Mouse (Mus musculus) heart, embryonic 12.5 days (tissue): ENCODE results near the gene Olfr1475. TPM values are rescaled to one million over a fixed set of nuclear protein-coding genes. Genes with fewer than 3 reads are reported as not detected.
"Not testable (repeated sequence)": the region's sequence is repeated elsewhere in the genome, so short reads cannot be mapped to it uniquely, and the experiment has no call there.

Experiments used
- ATAC-seq: fragments of 200-750 bp; cut with Nextera tagmentation; 2 replicates; pipeline ENCODE4 v1.8.0; 2017; ENCODE audit warnings: moderate TSS enrichment, moderate library complexity; ENCODE audit not compliant: insufficient number of reproducible peaks, low FRiP score
- H3K27ac ChIP-seq: fragments of 300-500 bp; sonication (generic); 2 replicates; pipeline ENCODE4 v1.5.1; 2016; ENCODE audit warnings: mild to moderate bottlenecking, moderate library complexity; ENCODE audit not compliant: poor library complexity, severe bottlenecking
- H3K27me3 ChIP-seq: fragments of 300-500 bp; sonication (generic); replicated peaks from 2 replicates; pipeline ENCODE4 v1.6.1; 2016; ENCODE audit warnings: mild to moderate bottlenecking, moderate library complexity
- H3K36me3 ChIP-seq: fragments of 300-500 bp; sonication (generic); 2 replicates; pipeline ENCODE4 v1.6.1; 2016; ENCODE audit warnings: mild to moderate bottlenecking, moderate library complexity
- H3K4me1 ChIP-seq: fragments of 300-500 bp; sonication (generic); replicated peaks from 2 replicates; pipeline ENCODE4 v1.6.1; 2016; ENCODE audit warnings: mild to moderate bottlenecking
- H3K4me2 ChIP-seq: fragments of 300-500 bp; sonication (generic); 2 replicates; pipeline ENCODE4 v1.6.1; 2016; ENCODE audit warnings: mild to moderate bottlenecking, moderate library complexity
- H3K4me3 ChIP-seq: fragments of 300-500 bp; sonication (generic); 2 replicates; pipeline ENCODE4 v1.5.1; 2016; ENCODE audit warnings: mild to moderate bottlenecking
- H3K9ac ChIP-seq: fragments of 300-500 bp; sonication (generic); 2 replicates; pipeline ENCODE4 v1.6.1; 2016; ENCODE audit warnings: mild to moderate bottlenecking, moderate library complexity
- H3K9me3 ChIP-seq: fragments of 300-500 bp; sonication (generic); replicated peaks from 2 replicates; pipeline ENCODE4 v1.6.1; 2016; ENCODE audit warnings: mild to moderate bottlenecking, moderate library complexity
- whole genome bisulfite sequencing: fragments of 180-500 bp; shearing (Covaris S2); methylation state at CpG from one replicate; pipeline ENCODE4 v1.1.7; 2016; 5-methylcytosine and 5-hydroxymethylcytosine counted together
- polyA plus RNA-seq: library from polyadenylated mRNA; unstranded; fragments of >200 nt; fragmentation: Nextera tagmentation; extraction: Ambion mirVana; gene quantifications from 2 replicates; pipeline ENCODE4 v1.2.1, GENCODE M21; 2016

Gene Olfr1475
- not detected in 2 replicates for polyA plus RNA-seq

DNA sequence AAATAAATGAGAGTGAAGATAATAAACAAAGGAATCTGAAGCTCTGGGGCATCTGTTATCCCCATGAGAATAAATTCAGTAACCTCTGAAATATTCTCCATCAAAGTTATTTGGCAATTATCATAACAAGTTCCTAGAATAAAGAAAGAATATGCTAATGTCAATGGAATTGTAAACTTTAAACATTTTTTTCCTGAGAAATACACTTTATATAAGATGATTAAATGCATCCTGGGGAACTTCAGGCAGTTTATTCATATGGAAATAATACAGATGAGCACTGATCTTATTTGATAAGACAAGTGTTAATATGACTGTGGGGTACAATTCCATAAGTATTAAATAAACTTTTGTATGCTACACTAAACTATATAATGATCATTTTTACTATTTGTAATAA is at the start of gene Olfr1475:
Olfr1475 (minus strand) TSS at position 101 of the 400 bp plus-strand sequence.
- no peak within 1 kb of the TSS for H3K4me3 ChIP-seq
- H3K36me3 ChIP-seq: no peaks in the 10 kb centered on the region
- no peaks in the 10 kb centered on the region for H3K27me3 ChIP-seq
- ATAC-seq: no peak
- H3K4me2 ChIP-seq: no peak within 1 kb of the TSS
- H3K27ac ChIP-seq: no peak within 1 kb of the TSS
- no peaks in the 10 kb centered on the region for H3K4me1 ChIP-seq
- H3K9me3 ChIP-seq: no peaks in the 10 kb centered on the region
- H3K9ac ChIP-seq: no peak within 1 kb of the TSS

GRCm38 (mm10) chr19:13527613-13528012 is 47.6 kb upstream of the Olfr1475 start, which contains the start of gene Olfr1480:
TSS of gene Olfr1480 (plus strand) at chr19:13527913.
- no peaks in the 10 kb centered on the region for H3K36me3 ChIP-seq
- H3K9me3 ChIP-seq: peaks cover 14% of the 10 kb centered on the region
- no peaks in the 10 kb centered on the region for H3K27me3 ChIP-seq
- ATAC-seq: no peak
- H3K4me3 ChIP-seq: no peak within 1 kb of the TSS
- 66% methylated on average over 2 of the region's 2 CpGs for WGBS
- no peak within 1 kb of the TSS for H3K9ac ChIP-seq
- H3K4me2 ChIP-seq: no peak within 1 kb of the TSS
- no peak within 1 kb of the TSS for H3K27ac ChIP-seq
- no peaks in the 10 kb centered on the region for H3K4me1 ChIP-seq

DNA sequence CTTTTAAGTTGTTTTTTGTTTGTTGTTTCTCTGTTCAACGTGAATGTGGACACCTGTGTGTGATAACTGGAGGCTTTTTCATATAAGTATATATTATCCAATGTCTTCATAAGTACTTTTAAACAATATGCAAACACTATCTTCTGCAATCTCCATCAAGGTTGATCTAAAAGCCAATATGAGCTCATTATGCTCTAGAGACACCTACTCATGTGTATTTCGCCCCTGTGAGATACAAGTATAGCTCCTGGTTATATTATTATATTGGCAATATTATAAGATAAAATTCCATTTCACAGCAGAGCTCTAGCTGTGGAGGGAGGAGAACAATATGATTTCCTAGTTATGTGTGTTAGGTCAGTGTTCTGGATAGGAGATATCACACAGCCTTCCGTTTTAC is 20.2 kb upstream of the Olfr1475 start, which contains the start of gene Olfr1477:
Olfr1477 (plus strand) TSS at position 301 of the 400 bp plus-strand sequence.
- Histone ChIP-seq H3K9me3 (peaks cover 16% of the 10 kb centered on the region), H3K9ac (no peak within 1 kb of the TSS), H3K4me1 (no peaks in the 10 kb centered on the region), H3K4me3 (no peak within 1 kb of the TSS), H3K27ac (no peak within 1 kb of the TSS), H3K27me3 (no peaks in the 10 kb centered on the region), H3K4me2 (no peak within 1 kb of the TSS), H3K36me3 (no peaks in the 10 kb centered on the region)
- ATAC-seq: no peak
- WGBS: 68% methylated on average over 3 of the region's 3 CpGs

GRCm38 (mm10) chr19:13469265-13469664 is 10.7 kb downstream of the Olfr1475 start, which contains the start of gene Olfr1474:
TSS of gene Olfr1474 (plus strand) at chr19:13469565.
- H3K27me3 ChIP-seq, H3K36me3 ChIP-seq, H3K4me1 ChIP-seq, H3K9ac ChIP-seq, ATAC-seq, H3K4me2 ChIP-seq, H3K27ac ChIP-seq, H3K4me3 ChIP-seq, H3K9me3 ChIP-seq: not testable (repeated sequence)
- 67% methylated on average over 4 of the region's 4 CpGs for WGBS

GRCm38 (mm10) chr19:13455986-13456385 is 24.0 kb downstream of the Olfr1475 start, which contains the start of gene Olfr1472:
TSS of gene Olfr1472 (minus strand) at chr19:13456086.
- H3K4me3 ChIP-seq: no peak within 1 kb of the TSS
- WGBS: 65% methylated on average over 1 of the region's 1 CpGs
- no peak within 1 kb of the TSS for H3K4me2 ChIP-seq
- H3K27ac ChIP-seq: no peak within 1 kb of the TSS
- H3K9ac ChIP-seq: no peak within 1 kb of the TSS
- no peaks in the 10 kb centered on the region for H3K27me3 ChIP-seq
- ATAC-seq: no peak
- H3K36me3 ChIP-seq: no peaks in the 10 kb centered on the region
- H3K9me3 ChIP-seq: peaks cover 22% of the 10 kb centered on the region; the same call in 1 of the 2 replicates
- H3K4me1 ChIP-seq: no peaks in the 10 kb centered on the region

DNA sequence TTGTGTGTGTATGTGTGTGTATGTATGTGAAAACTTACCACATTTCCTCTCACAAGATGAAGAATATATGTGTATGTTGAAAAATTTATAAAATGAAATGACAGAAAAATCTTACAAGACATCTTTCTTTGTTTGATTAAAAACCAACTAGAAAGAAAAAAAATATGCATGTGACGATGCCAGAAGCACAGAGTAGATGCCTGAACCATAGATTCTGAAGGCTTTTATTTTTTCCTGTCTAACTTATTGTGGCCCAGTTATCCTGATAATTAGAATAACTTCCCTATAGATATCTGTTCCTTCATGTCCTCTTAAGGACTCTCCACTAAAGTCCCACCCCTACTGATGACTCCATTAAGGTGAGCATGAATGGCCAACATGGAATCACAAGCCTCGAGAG is 36.9 kb downstream of the Olfr1475 start, which contains the start of gene Olfr1471:
Olfr1471 (plus strand) TSS at position 301 of the 400 bp plus-strand sequence.
- not testable (repeated sequence) for H3K4me1 ChIP-seq, H3K4me3 ChIP-seq, H3K4me2 ChIP-seq, H3K27ac ChIP-seq, ATAC-seq, H3K36me3 ChIP-seq, H3K9me3 ChIP-seq, H3K27me3 ChIP-seq, H3K9ac ChIP-seq
- WGBS: 52% methylated on average over 2 of the region's 2 CpGs

Other genes starting within 250 kb of the Olfr1475 start
- gene Olfr1463, start 248.9 kb downstream of the Olfr1475 start, polyA plus RNA-seq: not detected in 2 replicates
- not detected in 2 replicates for gene Olfr1465, start 164.7 kb downstream of the Olfr1475 start, polyA plus RNA-seq
- gene Olfr1466, start 141.3 kb downstream of the Olfr1475 start, polyA plus RNA-seq: not detected in 2 replicates
- not detected in 2 replicates for gene Olfr1467, start 118.0 kb downstream of the Olfr1475 start, polyA plus RNA-seq
- not detected in 2 replicates for gene Olfr1469, start 72.3 kb downstream of the Olfr1475 start, polyA plus RNA-seq
- gene Olfr1471, start 36.8 kb downstream of the Olfr1475 start, polyA plus RNA-seq: not detected in 2 replicates
- not detected in 2 replicates for gene Olfr1472, start 24.1 kb downstream of the Olfr1475 start, polyA plus RNA-seq
- gene Olfr1474, start 10.6 kb downstream of the Olfr1475 start, polyA plus RNA-seq: not detected in 2 replicates
- gene Olfr1477, start 20.4 kb upstream of the Olfr1475 start, polyA plus RNA-seq: not detected in 2 replicates
- gene Olfr1480, start 47.7 kb upstream of the Olfr1475 start, polyA plus RNA-seq: not detected in 2 replicates
- gene Olfr1484, start 103.3 kb upstream of the Olfr1475 start, polyA plus RNA-seq: not detected in 2 replicates
- not detected in 2 replicates for gene Olfr1487, start 137.2 kb upstream of the Olfr1475 start, polyA plus RNA-seq
- gene Olfr1489, start 151.4 kb upstream of the Olfr1475 start, polyA plus RNA-seq: not detected in 2 replicates
- not detected in 2 replicates for gene Olfr1490, start 170.9 kb upstream of the Olfr1475 start, polyA plus RNA-seq
- not detected in 2 replicates for gene Olfr1491, start 217.1 kb upstream of the Olfr1475 start, polyA plus RNA-seq
- gene Olfr1493-ps1, start 243.1 kb upstream of the Olfr1475 start, polyA plus RNA-seq: not detected in 2 replicates